Mouse (Mus musculus): ENCODE results near the gene AC192777.2. TPM values are rescaled to one million over a fixed set of nuclear protein-coding genes. Genes with fewer than 3 reads are reported as not detected.

AC192777.2 gene
- not detected for polyA plus RNA-seq (2017; shearing (Covaris generic))

DNA sequence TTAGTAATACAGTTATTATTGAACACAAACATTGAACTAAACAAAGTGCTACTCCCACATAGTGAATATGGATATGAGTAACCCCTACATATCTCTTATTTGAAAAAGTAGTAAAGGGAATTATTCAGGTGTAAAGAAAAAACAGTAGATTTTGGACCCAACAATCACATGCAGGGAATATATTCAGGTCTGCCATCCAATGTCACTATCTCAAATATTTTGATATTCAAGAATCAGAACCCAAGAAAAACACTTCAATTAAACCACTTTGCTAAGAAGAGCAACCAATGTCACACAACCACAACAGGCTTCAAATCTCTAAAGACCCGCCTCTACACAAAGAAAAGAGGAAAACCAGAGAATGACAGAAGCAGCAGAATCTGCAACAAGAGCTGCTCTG is at the start of gene AC192777.2:
Gene AC192777.2 (plus strand): TSS at position 301 of the 400 bp plus-strand sequence.

Other genes starting within 250 kb of the AC192777.2 start
- not detected for gene Esp38, start 144.9 kb upstream of the AC192777.2 start, polyA plus RNA-seq (2017; shearing (Covaris generic))
- not detected for gene Pgk2, start 113.2 kb downstream of the AC192777.2 start, polyA plus RNA-seq (2017; shearing (Covaris generic))
- gene Crisp3, start 146.8 kb downstream of the AC192777.2 start, polyA plus RNA-seq (2017; shearing (Covaris generic)) = not detected
- not detected for gene Crisp1, start 223.8 kb downstream of the AC192777.2 start, polyA plus RNA-seq (2017; shearing (Covaris generic))

All from effector memory CD4-positive, alpha-beta T cell, adult 5 months (primary cell).